Mouse (Mus musculus): ENCODE data around the gene Inip.

The Inip gene

DNA sequence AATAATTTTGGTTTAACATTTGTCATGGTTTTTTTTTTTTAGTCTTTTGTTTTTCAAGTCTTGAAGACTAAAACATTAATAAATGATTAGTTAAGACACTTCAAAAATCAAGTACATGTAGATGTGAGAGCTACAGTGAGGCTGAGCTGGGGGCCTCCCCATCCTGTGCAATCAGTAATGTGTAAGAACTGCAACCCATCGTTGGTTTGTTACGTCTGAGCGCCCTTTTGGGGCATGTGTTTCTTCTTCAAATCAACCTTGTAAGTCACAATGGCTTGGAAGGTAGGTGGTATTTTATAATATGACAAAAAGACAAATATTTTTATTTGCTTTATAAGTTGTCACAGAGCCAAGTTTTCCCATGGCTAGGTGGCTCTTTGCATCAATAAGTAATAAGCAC is 79.6 kb downstream of the Inip start:
- in situ Hi-C loops (cut with MboI, MseI), result no loop called here
